Mouse (Mus musculus) ES-Bruce4 (cell line): Measurements from ENCODE around the gene Alyref. TPM values are rescaled to one million over a fixed set of nuclear protein-coding genes. Genes with fewer than 3 reads are reported as not detected.

Experiments
- H3K27ac ChIP-seq: 2 replicates; pipeline ENCODE4 v1.5.1; 2012; ENCODE audit warnings: low read length, inconsistent platforms; ENCODE audit not compliant: insufficient read depth
- H3K27me3 ChIP-seq: 2 replicates; pipeline ENCODE4 v1.6.1; 2012; ENCODE audit warnings: mild to moderate bottlenecking, low read length, inconsistent platforms; ENCODE audit not compliant: control insufficient read depth, poor library complexity, insufficient read depth, severe bottlenecking
- H3K36me3 ChIP-seq: 2 replicates; pipeline ENCODE4 v1.6.1; 2012; ENCODE audit warnings: inconsistent platforms, mild to moderate bottlenecking, low read length, moderate library complexity; ENCODE audit not compliant: control insufficient read depth, poor library complexity, insufficient read depth, severe bottlenecking
- H3K4me1 ChIP-seq: one replicate; pipeline ENCODE4 v1.8.1; 2011; ENCODE audit warnings: low read length; ENCODE audit not compliant: control insufficient read depth, insufficient read depth
- H3K4me3 ChIP-seq: 2 replicates; pipeline ENCODE4 v1.5.1; 2011; ENCODE audit warnings: low read depth, mild to moderate bottlenecking, low read length
- H3K9ac ChIP-seq: 2 replicates; pipeline ENCODE4 v1.6.1; 2012; ENCODE audit warnings: low read depth, mild to moderate bottlenecking, inconsistent platforms; ENCODE audit not compliant: poor library complexity, severe bottlenecking
- H3K9me3 ChIP-seq: replicated peaks from 2 replicates; pipeline ENCODE4 v1.6.1; 2012; ENCODE audit warnings: mild to moderate bottlenecking, low read length, inconsistent platforms; ENCODE audit not compliant: control insufficient read depth, poor library complexity, insufficient read depth, severe bottlenecking
- CTCF ChIP-seq: IDR thresholded peaks from one replicate; pipeline ENCODE4 v1.8.1; 2011; ENCODE audit warnings: low read depth, low read length
- EP300 ChIP-seq: IDR thresholded peaks from 2 replicates; pipeline ENCODE4 v1.6.1; 2011; ENCODE audit warnings: low read depth, low read length; ENCODE audit not compliant: insufficient read depth
- POLR2A ChIP-seq: IDR thresholded peaks from one replicate; pipeline ENCODE4 v1.8.1; 2011; ENCODE audit warnings: low read length; ENCODE audit not compliant: insufficient read depth
- polyA plus RNA-seq: library from polyadenylated mRNA; stranded (reverse); fragments of >200 nt; gene quantifications from 2 replicates; pipeline ENCODE4 v1.2.4, GENCODE M21; 2011; ENCODE audit warnings: low read depth; ENCODE audit not compliant: missing spikeins, insufficient read depth, insufficient read length

Gene Alyref
- polyA plus RNA-seq, 1 experiment: 242 TPM

DNA sequence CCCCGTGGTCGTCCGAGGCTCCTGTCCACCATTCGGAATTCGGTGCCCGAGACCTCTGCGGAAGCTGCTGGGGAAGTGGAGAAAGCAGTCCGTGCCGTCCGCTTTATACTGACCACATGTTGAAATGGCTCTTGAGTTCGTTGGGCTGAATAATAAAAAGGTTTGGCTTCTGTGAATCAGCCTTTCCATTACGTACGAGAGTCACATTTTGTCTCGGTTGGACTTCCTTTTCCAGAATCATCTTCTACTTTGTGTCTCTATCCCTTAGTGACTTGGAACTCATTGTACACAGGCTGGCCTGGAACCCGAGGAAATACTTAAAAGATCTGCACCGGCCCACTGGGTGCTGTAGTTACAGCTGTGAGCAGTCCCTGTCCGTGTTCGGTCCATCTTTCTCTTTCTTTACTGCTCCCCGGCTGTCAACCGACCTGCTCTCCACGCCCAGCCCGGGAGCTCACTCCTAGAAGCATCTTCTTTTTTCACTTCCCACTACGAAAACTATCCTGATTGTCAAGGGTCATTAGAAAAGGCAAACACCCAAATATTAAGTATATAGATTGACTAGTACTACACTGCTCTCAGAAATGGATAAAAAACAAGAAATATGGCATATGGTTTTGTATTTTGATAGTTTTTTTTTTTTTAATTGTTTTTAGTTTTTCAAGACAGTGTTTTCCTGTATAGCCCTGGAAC is 24.4 kb downstream of the Alyref start:
- no peaks in the 10 kb centered on the region for H3K27me3 ChIP-seq
- peak overlapping the region; percentile 79 for H3K9ac ChIP-seq
- no peaks in the 10 kb centered on the region for H3K4me1 ChIP-seq
- TF ChIP-seq CTCF (no peak), EP300 (no peak), POLR2A (no peak)
- H3K36me3 ChIP-seq: peaks cover 29% of the 10 kb centered on the region
- no peak overlapping the region for H3K27ac ChIP-seq
- H3K4me3 ChIP-seq: peak overlapping the region; percentile 86
- no peaks in the 10 kb centered on the region for H3K9me3 ChIP-seq

DNA sequence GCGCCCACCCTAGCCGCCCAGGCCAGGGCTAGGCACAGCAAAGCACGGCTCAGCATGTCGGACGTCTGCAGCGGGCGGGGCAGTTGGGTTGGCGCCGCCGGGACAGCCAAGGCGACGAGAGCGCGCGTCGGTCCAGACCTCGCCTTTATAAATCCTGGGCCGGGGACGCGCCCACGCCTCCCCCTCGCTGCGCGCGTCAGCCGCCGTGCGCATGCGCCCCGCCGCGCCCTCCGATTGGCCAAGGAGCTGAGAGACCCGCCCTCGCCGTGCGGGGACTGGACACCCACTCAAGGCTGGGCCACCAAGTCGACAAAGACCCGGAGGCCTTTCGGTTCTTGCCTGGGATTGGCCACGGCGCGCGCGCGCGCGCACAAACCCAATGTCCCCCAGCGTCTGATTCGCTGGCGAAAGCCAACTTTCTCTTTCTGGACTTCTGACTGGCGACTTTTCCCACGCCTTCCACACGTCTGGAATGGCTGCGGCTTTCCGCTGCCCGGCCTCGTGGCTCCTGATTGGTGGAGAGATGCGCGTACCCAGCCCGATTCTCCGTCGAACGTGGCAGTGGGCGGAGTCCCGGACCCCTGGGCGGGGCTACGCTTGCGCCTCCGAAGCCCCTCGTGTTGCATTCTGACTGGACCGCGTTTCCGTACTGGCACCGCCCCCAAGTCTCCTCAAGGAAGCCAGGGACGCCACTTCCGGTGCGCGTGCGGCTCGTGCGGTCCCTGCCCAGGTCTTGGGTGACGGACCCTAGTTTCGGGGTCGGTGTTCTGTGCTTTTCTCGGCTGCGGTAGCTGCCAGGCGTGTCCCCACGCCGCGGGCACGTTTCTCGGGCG is 25.2 kb downstream of the Alyref start, which contains the start of gene P4hb:
TSS of gene P4hb (minus strand) at position 502 of the 833 bp plus-strand sequence.
- Histone ChIP-seq H3K27ac (peak within 1 kb of the TSS; percentile 23; the same call in 1 of the 2 replicates), H3K4me3 (peak within 1 kb of the TSS; percentile 86), H3K9me3 (no peaks in the 10 kb centered on the region), H3K4me1 (no peaks in the 10 kb centered on the region), H3K27me3 (no peaks in the 10 kb centered on the region), H3K36me3 (peaks cover 29% of the 10 kb centered on the region), H3K9ac (peak within 1 kb of the TSS; percentile 79)
- TF ChIP-seq EP300 (peak; percentile 17; the same call in 1 of the 2 replicates), CTCF (no peak), POLR2A (peak; percentile 79)

DNA sequence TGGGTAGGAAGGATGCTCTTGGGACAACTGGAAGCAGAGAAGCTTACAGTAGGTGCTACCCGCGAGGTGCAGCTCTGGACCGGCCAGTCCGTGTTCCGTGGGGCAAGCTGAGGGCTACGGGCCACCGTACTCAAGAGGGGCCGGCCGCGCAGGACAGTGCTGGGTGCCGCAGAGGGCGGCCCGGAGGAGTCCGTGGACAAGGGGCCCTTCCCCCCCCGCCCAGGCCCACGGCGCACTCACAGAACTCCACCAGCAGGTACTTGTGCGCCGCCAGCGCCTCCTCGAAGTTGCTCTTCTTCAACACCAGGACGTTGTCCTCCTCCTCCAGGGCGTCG is 25.8 kb downstream of the Alyref start:
- peak overlapping the region; percentile 83 for H3K4me3 ChIP-seq
- no peaks in the 10 kb centered on the region for H3K27me3 ChIP-seq
- H3K4me1 ChIP-seq: no peaks in the 10 kb centered on the region
- no peak overlapping the region for H3K27ac ChIP-seq
- H3K36me3 ChIP-seq: peaks cover 32% of the 10 kb centered on the region
- H3K9me3 ChIP-seq: no peaks in the 10 kb centered on the region
- no peak for TF ChIP-seq EP300
- no peak for TF ChIP-seq POLR2A
- TF ChIP-seq CTCF: no peak
- peak overlapping the region; percentile 79 for H3K9ac ChIP-seq

DNA sequence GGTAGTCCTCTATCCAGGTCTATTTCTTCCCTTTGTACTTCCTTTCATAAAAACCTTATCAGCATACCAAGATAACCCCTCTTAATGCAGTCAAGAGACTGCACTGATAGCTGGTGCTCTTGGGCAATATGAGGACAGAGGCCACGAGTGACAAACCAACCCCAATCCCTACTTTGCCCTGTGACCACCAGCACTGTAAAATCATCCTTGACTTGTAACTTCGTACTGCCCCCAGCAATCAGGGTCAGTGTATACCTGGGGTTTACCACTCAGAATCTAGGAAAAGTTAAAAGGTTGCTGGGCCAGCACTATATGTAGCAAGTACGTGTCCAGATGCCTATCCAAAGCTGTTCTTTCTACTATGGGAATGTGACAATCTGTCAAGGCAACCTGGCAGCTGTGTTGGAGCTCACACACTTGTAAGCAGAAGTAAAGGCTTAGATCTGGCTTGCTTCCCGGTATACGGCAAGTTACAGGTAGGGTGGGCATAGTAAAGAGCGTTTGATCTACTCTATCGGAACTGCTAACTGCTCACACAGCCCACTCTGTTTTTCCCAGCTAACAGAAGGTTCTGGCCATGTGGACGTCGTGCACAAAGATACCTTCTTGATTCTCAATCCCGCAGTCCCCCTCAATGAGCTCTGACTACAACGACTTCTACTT is 26.3 kb downstream of the Alyref start:
- Histone ChIP-seq H3K36me3 (peaks cover 37% of the 10 kb centered on the region), H3K9me3 (no peaks in the 10 kb centered on the region), H3K27me3 (no peaks in the 10 kb centered on the region), H3K4me3 (peak overlapping the region; percentile 83), H3K9ac (peak overlapping the region; percentile 79), H3K27ac (no peak overlapping the region), H3K4me1 (no peaks in the 10 kb centered on the region)
- TF ChIP-seq POLR2A: no peak
- no peak for TF ChIP-seq EP300
- TF ChIP-seq CTCF: no peak

DNA sequence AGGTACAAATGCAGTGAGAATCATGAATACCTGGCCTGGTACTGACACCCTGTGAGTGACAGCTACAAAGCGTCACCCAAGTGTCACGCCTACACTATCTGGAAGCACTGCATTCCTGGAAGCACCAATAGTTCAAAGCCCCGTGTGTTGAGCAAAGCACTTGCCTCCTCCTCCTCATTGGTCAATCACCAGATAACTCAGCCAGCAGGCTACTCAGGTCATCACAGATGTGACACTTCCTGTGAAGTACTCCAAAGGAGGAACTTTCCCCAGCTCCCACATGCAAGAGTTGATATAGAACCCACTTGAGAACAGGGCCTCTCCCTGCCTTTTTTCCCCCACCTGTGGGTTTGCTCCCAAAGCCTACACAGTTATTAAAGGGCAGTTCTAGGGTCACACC is 27.0 kb downstream of the Alyref start:
- H3K36me3 ChIP-seq: peaks cover 44% of the 10 kb centered on the region
- H3K9me3 ChIP-seq: no peaks in the 10 kb centered on the region
- TF ChIP-seq EP300: no peak
- TF ChIP-seq CTCF: no peak
- no peak for TF ChIP-seq POLR2A
- peak overlapping the region; percentile 79; the same call in 1 of the 2 replicates for H3K9ac ChIP-seq
- no peak overlapping the region for H3K4me3 ChIP-seq
- no peak overlapping the region for H3K27ac ChIP-seq
- H3K27me3 ChIP-seq: no peaks in the 10 kb centered on the region
- H3K4me1 ChIP-seq: no peaks in the 10 kb centered on the region
